Mouse (Mus musculus): ENCODE measurements around the gene Adamts16.

DNA sequence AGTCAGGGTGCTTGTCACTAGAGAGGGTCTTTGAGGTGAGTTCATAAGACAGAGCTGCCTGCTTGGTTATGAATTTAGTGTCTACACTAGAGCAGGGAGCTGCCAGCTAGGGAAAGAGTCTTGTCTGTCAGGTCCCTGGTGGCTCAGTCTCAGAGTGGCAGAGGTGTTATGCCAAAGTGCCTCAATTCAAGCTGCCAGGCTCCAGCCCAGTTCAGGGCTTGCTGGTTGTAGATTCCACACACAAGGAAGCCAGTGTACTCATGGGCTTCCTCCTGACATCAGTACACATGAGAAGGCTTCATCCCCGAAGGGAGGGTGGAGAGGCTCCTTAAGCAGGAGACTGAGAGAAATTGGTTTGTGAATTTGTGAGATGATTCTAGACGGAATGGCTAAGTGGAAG is 43.4 kb upstream of the Adamts16 start:
- TF ChIP-seq POLR2A (IDR thresholded peaks at IDR 0.05; ENCODE audit: insufficient read depth, low read length): no peak
- TF ChIP-seq CTCF (IDR thresholded peaks at IDR 0.05; ENCODE audit: low read depth, low read length): no peak
